Mouse (Mus musculus) CH12.LX (cell line): ENCODE measurements around the gene Lrtm2. TPM values are rescaled to one million over a fixed set of nuclear protein-coding genes. Genes with fewer than 3 reads are reported as not detected.

ENCODE experiments used
- DNase-seq: peaks from one replicate; pipeline ENCODE4 v3.0.0-alpha.2; 2013; ENCODE audit errors: extremely low read depth
- H3K27ac ChIP-seq: 2 replicates; pipeline ENCODE4 v1.5.1; 2012; ENCODE audit warnings: low read depth, mild to moderate bottlenecking, control low read depth, moderate library complexity; ENCODE audit not compliant: insufficient read depth
- H3K27me3 ChIP-seq: replicated peaks from 2 replicates; pipeline ENCODE3; 2012; ENCODE audit warnings: inconsistent platforms
- H3K36me3 ChIP-seq, 2 experiments: replicated peaks in 1 of 2; 2 replicates each; pipeline versions ENCODE3 to v1.6.1; 2012; ENCODE audit warnings: inconsistent platforms in 1 of 2, low read length in 1 of 2, mild to moderate bottlenecking in 1 of 2, mixed read lengths in 1 of 2, moderate library complexity in 1 of 2; ENCODE audit not compliant: control insufficient read depth in 1 of 2, insufficient read depth in 1 of 2
- H3K4me1 ChIP-seq, 2 experiments: 2 replicates each; pipeline ENCODE4 v1.6.1; 2012; ENCODE audit warnings: inconsistent platforms in 1 of 2, moderate library complexity in 1 of 2; ENCODE audit not compliant: insufficient read depth in 2 of 2, control insufficient read depth in 1 of 2
- H3K4me2 ChIP-seq: 2 replicates; pipeline ENCODE4 v1.6.1; 2012; ENCODE audit warnings: low read depth, mild to moderate bottlenecking, control low read depth; ENCODE audit not compliant: poor library complexity, insufficient read depth, severe bottlenecking
- H3K4me3 ChIP-seq, 3 experiments: fragments of 150-350 bp in 1 of 3; sonication (generic) in 1 of 3; replicated peaks in 1 of 3; 2 replicates each; pipeline versions ENCODE3 to v1.5.1; 2011 to 2012; ENCODE audit warnings: low read depth in 2 of 3, low read length in 2 of 3, mild to moderate bottlenecking in 2 of 3, moderate library complexity in 2 of 3, control low read depth in 1 of 3, improper control_type of control experiment in 1 of 3, inconsistent platforms in 1 of 3, mixed read lengths in 1 of 3; ENCODE audit not compliant: poor library complexity in 1 of 3
- H3K79me2 ChIP-seq: replicated peaks from 2 replicates; pipeline ENCODE4 v1.6.1; 2012; ENCODE audit warnings: mild to moderate bottlenecking, moderate library complexity; ENCODE audit not compliant: control insufficient read depth, poor library complexity, insufficient read depth, severe bottlenecking; ENCODE audit errors: extremely low read depth
- H3K9ac ChIP-seq: 2 replicates; pipeline ENCODE4 v1.6.1; 2012; ENCODE audit warnings: low read depth, mild to moderate bottlenecking, control low read depth, moderate library complexity; ENCODE audit not compliant: insufficient read depth
- H3K9me3 ChIP-seq: replicated peaks from 2 replicates; pipeline ENCODE3; 2012; ENCODE audit warnings: low read length, inconsistent platforms, mixed read lengths
- CHD1 ChIP-seq: IDR thresholded peaks from 2 replicates; pipeline ENCODE4 v1.6.1; 2012; ENCODE audit warnings: low read depth, low read length, improper control_type of control experiment, inconsistent platforms
- CHD2 ChIP-seq: IDR thresholded peaks from 2 replicates; pipeline ENCODE4 v1.6.1; 2011; ENCODE audit warnings: low read length, improper control_type of control experiment
- CTCF ChIP-seq, 2 experiments: IDR thresholded peaks in 1 of 2; conservative IDR thresholded peaks in 1 of 2; 2 replicates each; pipeline ENCODE4 v1.5.1; 2011 to 2012; ENCODE audit warnings: low read depth in 2 of 2, low read length in 2 of 2, improper control_type of control experiment in 1 of 2, inconsistent platforms in 1 of 2, mild to moderate bottlenecking in 1 of 2, moderate library complexity in 1 of 2
- EP300 ChIP-seq: IDR thresholded peaks from 2 replicates; pipeline ENCODE4 v1.6.1; 2011; ENCODE audit warnings: low read length, improper control_type of control experiment
- ETS1 ChIP-seq: conservative IDR thresholded peaks from 2 replicates; pipeline ENCODE4 v1.6.1; 2012; ENCODE audit warnings: low read depth, mild to moderate bottlenecking, inconsistent platforms, low read length, improper control_type of control experiment, moderate library complexity
- GABPA ChIP-seq: IDR thresholded peaks from 2 replicates; pipeline ENCODE4 v1.6.1; 2012; ENCODE audit warnings: low read depth, low read length, improper control_type of control experiment, inconsistent platforms; ENCODE audit not compliant: insufficient replicate concordance
- HCFC1 ChIP-seq: IDR thresholded peaks from 2 replicates; pipeline ENCODE4 v1.6.1; 2012; ENCODE audit warnings: low read depth, mild to moderate bottlenecking, inconsistent platforms, low read length, improper control_type of control experiment
- JUN ChIP-seq: IDR thresholded peaks from 2 replicates; pipeline ENCODE4 v1.6.1; 2011; ENCODE audit warnings: low read depth, mild to moderate bottlenecking, low read length, improper control_type of control experiment, moderate library complexity; ENCODE audit not compliant: insufficient read depth
- JUND ChIP-seq: conservative IDR thresholded peaks from 2 replicates; pipeline ENCODE4 v1.6.1; 2011; ENCODE audit warnings: low read depth, low read length, improper control_type of control experiment
- KAT2A ChIP-seq: IDR thresholded peaks from 2 replicates; pipeline ENCODE4 v1.6.1; 2012; ENCODE audit warnings: low read length, improper control_type of control experiment, inconsistent platforms; ENCODE audit not compliant: insufficient replicate concordance
- MAX ChIP-seq: IDR thresholded peaks from 2 replicates; pipeline ENCODE4 v1.6.1; 2011; ENCODE audit warnings: low read length, improper control_type of control experiment
- MAZ ChIP-seq: IDR thresholded peaks from 2 replicates; pipeline ENCODE4 v1.6.1; 2012; ENCODE audit warnings: low read depth, mild to moderate bottlenecking, inconsistent platforms, low read length, improper control_type of control experiment, moderate library complexity
- NELFE ChIP-seq: IDR thresholded peaks from 2 replicates; pipeline ENCODE4 v1.6.1; 2011; ENCODE audit warnings: low read depth, low read length, improper control_type of control experiment
- POLR2A ChIP-seq: IDR thresholded peaks from 2 replicates; pipeline ENCODE4 v1.6.1; 2011; ENCODE audit warnings: low read depth, mild to moderate bottlenecking, improper control_type of control experiment, low read length
- POLR2AphosphoS2 ChIP-seq: IDR thresholded peaks from 2 replicates; pipeline ENCODE4 v1.6.1; 2011; ENCODE audit warnings: low read depth, low read length, improper control_type of control experiment
- RAD21 ChIP-seq: IDR thresholded peaks from 2 replicates; pipeline ENCODE4 v1.6.1; 2011; ENCODE audit warnings: low read depth, mild to moderate bottlenecking, low read length, improper control_type of control experiment, moderate library complexity
- SIN3A ChIP-seq: IDR thresholded peaks from 2 replicates; pipeline ENCODE4 v1.6.1; 2012; ENCODE audit warnings: low read length, improper control_type of control experiment, inconsistent platforms
- TCF12 ChIP-seq: IDR thresholded peaks from 2 replicates; pipeline ENCODE4 v1.6.1; 2014; ENCODE audit warnings: low read depth, mild to moderate bottlenecking, inconsistent platforms, low read length, improper control_type of control experiment
- UBTF ChIP-seq: IDR thresholded peaks from 2 replicates; pipeline ENCODE4 v1.6.1; 2012; ENCODE audit warnings: low read depth, mild to moderate bottlenecking, inconsistent platforms, low read length, improper control_type of control experiment, moderate library complexity
- USF2 ChIP-seq: conservative IDR thresholded peaks from 2 replicates; pipeline ENCODE4 v1.6.1; 2011; ENCODE audit warnings: low read depth, low read length, improper control_type of control experiment
- ZC3H11A ChIP-seq: IDR thresholded peaks from 2 replicates; pipeline ENCODE4 v1.6.1; 2012; ENCODE audit warnings: low read depth, mild to moderate bottlenecking, inconsistent platforms, low read length, improper control_type of control experiment
- ZKSCAN1 ChIP-seq: IDR thresholded peaks from 2 replicates; pipeline ENCODE4 v1.6.1; 2012; ENCODE audit warnings: low read depth, inconsistent platforms, low read length, improper control_type of control experiment, borderline replicate concordance
- ZMIZ1 ChIP-seq: IDR thresholded peaks from 2 replicates; pipeline ENCODE4 v1.6.1; 2012; ENCODE audit warnings: low read depth, mild to moderate bottlenecking, inconsistent platforms, low read length, improper control_type of control experiment
- dilution Hi-C: fragments of 300-500 bp; cut with MboI; formaldehyde crosslinking; loops from 2 replicates; pipeline ENCODE4 v1.14.3; 2020; ENCODE audit warnings: low sequenced_read_pairs; ENCODE audit not compliant: extremely low pct_unique_long_range_greater_than_20kb, extremely low pct_ligation_motif_present
- in situ Hi-C: fragments of 300-500 bp; cut with MboI; formaldehyde crosslinking; loops from 3 replicates; pipeline ENCODE4 v1.14.3; 2019; ENCODE audit warnings: low sequenced_read_pairs, low pct_ligation_motif_present, low pct_unique_long_range_greater_than_20kb, mixed read lengths
- polyA plus RNA-seq: library from polyadenylated mRNA; unstranded; fragments of >175 nt; gene quantifications from 2 replicates; pipeline ENCODE4 v1.2.1, GENCODE M21; 2012; ENCODE audit warnings: low read depth; ENCODE audit not compliant: insufficient read length
- total RNA-seq, 2 experiments: library from RNA; depleted of rRNA; stranded (reverse); fragments of 300-350 nt in 1 of 2; fragments of >200 nt in 1 of 2; gene quantifications; 2 replicates each; pipeline ENCODE4 v1.2.3; 2012 to 2014

The Lrtm2 gene
- total and polyA plus RNA-seq, 3 experiments: not detected

DNA sequence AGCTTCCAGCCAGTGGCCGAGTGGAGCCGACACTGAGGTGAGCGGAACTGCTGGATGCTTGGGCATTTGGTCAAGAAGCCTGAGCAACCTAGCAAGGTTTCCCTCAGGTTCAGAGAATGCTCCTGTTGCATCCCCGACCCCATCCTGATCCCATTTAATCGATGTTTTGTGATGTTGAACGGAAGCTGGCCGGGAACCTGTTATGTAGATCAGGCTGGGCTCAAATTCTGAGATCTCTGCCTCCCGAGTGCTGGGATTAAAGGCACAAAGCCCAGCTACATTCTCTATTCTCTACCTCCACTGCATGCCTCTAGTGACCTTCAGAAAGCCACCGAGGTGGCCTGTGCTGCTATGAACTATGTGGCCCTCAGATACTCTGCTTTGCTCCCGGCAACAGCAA lies 5.8 kb downstream of the Lrtm2 start:
- Histone ChIP-seq H3K27me3 (peaks cover 92% of the 10 kb centered on the region), H3K9me3 (peaks cover under 1% of the 10 kb centered on the region), H3K4me3 (no peak overlapping the region), H3K9ac (no peak overlapping the region), H3K4me1 (no peaks in the 10 kb centered on the region), H3K36me3 (no peaks in the 10 kb centered on the region), H3K27ac (no peak overlapping the region), H3K79me2 (no peaks in the 10 kb centered on the region), H3K4me2 (no peak overlapping the region)
- in situ Hi-C loops (loop anchor here (25.0 kb wide), 1 partner anchor 712 kb away; no protein-coding TSS in a partner anchor), dilution Hi-C loops (no loop called here)
- TF ChIP-seq NELFE (no peak), KAT2A (no peak)
- DNase-seq: no peak

DNA sequence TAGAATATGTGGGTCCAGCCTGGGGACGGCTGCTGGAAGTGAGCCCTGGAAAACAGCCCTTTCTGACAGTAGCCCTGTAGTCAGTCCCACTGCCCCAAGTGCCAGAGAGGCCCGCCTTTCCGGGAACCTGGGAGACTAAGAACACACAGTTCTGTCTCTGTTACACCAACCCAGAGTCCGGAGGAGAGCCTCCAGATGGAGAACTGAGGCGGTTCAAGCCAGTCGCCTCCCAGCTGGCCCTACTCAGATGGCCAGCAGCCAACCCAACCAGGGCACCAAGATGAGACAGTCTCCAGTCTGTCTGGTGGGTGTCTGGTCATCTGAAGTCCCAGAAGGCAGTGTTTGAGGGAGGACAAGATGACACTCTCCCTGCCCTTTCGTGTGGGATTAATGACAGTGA lies 8.8 kb downstream of the Lrtm2 start:
- H3K9me3 ChIP-seq: peaks cover 7% of the 10 kb centered on the region
- H3K4me1 ChIP-seq: no peaks in the 10 kb centered on the region
- no peak overlapping the region for H3K27ac ChIP-seq
- in situ Hi-C loops: no loop called here
- H3K79me2 ChIP-seq: no peaks in the 10 kb centered on the region
- DNase-seq: no peak
- peaks cover 97% of the 10 kb centered on the region for H3K27me3 ChIP-seq
- H3K4me3 ChIP-seq: no peak overlapping the region
- no peak for TF ChIP-seq SIN3A
- TF ChIP-seq JUN: no peak
- no peak for TF ChIP-seq TCF12
- TF ChIP-seq MAX: no peak
- TF ChIP-seq ETS1: no peak
- TF ChIP-seq EP300: no peak
- TF ChIP-seq CHD2: no peak
- TF ChIP-seq ZC3H11A: no peak
- TF ChIP-seq JUND: no peak
- no peak for TF ChIP-seq NELFE
- TF ChIP-seq CHD1: no peak
- TF ChIP-seq UBTF: no peak
- TF ChIP-seq CTCF (conservative IDR thresholded peaks at IDR 0.05 in 1 of 2, IDR thresholded peaks at IDR 0.05 in 1 of 2; ENCODE audit: low read depth in 2 of 2, low read length in 2 of 2): no peak
- no peak for TF ChIP-seq GABPA
- TF ChIP-seq USF2: no peak
- H3K36me3 ChIP-seq: no peaks in the 10 kb centered on the region
- H3K9ac ChIP-seq: no peak overlapping the region
- H3K4me2 ChIP-seq: no peak overlapping the region
- dilution Hi-C loops: no loop called here

DNA sequence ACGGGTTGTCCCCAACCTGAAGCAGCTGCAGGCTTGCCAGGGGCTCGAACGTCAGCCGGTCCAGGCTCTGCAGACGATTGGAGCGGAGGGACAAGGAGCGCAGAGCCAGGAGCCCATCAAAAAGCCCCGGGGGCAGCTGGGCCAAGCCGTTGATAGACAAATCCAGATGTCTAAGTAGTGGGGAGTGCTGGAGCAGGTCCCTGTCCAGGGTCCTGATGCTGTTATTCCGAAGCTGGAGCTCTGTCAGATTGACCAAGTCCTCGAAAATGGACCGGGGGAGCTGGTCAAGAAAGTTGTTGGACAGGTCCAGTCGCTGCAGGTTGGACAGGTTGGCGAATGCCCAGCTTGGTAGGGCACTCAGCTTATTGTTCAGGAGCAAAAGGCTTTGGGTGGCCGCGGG lies 10.1 kb downstream of the Lrtm2 start:
- TF ChIP-seq JUND (no peak), CTCF (conservative IDR thresholded peaks at IDR 0.05 in 1 of 2, IDR thresholded peaks at IDR 0.05 in 1 of 2; ENCODE audit: low read depth in 2 of 2, low read length in 2 of 2) (no peak), HCFC1 (no peak), ZC3H11A (no peak), POLR2A (no peak), MAZ (no peak), POLR2AphosphoS2 (no peak), UBTF (no peak), JUN (no peak), USF2 (no peak), ZMIZ1 (no peak), ZKSCAN1 (no peak), ETS1 (no peak), RAD21 (no peak)
- Histone ChIP-seq H3K4me1 (no peaks in the 10 kb centered on the region), H3K4me2 (no peak overlapping the region), H3K27me3 (peaks cover 99% of the 10 kb centered on the region), H3K27ac (no peak overlapping the region), H3K79me2 (no peaks in the 10 kb centered on the region), H3K4me3 (no peak overlapping the region), H3K9ac (no peak overlapping the region), H3K36me3 (no peaks in the 10 kb centered on the region), H3K9me3 (peaks cover 7% of the 10 kb centered on the region)
- no peak for DNase-seq
- dilution Hi-C loops: no loop called here
- in situ Hi-C loops: no loop called here
